Mouse (Mus musculus) heart, postnatal 14 days (tissue): ENCODE data around the gene Pde1b. TPM values are rescaled to one million over a fixed set of nuclear protein-coding genes. Genes with fewer than 3 reads are reported as not detected.

Experiments
- DNase-seq, 2 experiments: peaks; one replicate each; pipeline ENCODE4 v3.0.0; 2021 to 2022
- intact Hi-C: fragments of 180-260 bp; cut with DNase I; formaldehyde crosslinking; loops from one replicate; pipeline ENCODE4 v1.15.1; 2025
- total RNA-seq, 2 experiments: library from RNA; stranded (reverse); gene quantifications; 2 replicates each; pipeline ENCODE4 v1.2.3; 2021

Gene Pde1b
- total RNA-seq, 2 experiments from 2014 or later = 2.0 TPM

DNA sequence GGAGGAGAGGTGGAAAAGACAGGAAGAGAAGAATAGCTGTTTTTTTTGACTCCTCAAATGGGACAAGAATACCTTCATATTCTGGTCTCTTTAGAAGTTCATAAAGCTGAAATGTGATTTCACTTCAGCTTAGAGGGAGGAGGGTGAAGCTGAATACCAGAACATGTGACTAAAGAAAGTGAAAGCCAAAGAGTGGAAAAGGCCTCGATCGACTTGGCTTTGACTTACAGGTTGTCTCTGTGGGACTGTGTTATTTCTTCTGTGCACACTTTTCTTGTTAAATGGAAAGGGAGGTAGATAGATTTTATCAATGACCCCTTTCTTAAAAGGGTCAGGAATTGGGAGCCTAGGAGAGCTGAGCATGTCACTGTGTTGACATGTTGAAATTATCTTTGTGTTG is 1.6 kb upstream of the Pde1b start:
- DNase-seq = no peak
- intact Hi-C loops = no loop called here

DNA sequence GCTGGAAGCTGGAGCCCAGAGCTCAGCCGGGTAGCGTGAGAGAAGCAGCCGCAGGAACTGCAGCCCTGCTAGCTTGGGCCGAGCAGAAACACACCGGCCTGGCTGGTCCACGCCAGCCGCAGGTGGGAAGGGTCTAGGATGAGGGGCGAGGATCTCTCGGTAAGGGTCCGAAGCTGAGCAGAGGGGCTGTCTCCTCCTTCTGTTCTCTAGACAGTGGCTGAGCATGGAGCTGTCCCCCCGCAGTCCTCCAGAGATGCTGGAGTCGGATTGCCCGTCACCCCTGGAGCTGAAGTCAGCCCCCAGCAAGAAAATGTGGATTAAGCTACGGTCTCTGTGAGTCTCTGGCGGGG is 392 bp downstream of the Pde1b start:
- intact Hi-C loops = no loop called here

DNA sequence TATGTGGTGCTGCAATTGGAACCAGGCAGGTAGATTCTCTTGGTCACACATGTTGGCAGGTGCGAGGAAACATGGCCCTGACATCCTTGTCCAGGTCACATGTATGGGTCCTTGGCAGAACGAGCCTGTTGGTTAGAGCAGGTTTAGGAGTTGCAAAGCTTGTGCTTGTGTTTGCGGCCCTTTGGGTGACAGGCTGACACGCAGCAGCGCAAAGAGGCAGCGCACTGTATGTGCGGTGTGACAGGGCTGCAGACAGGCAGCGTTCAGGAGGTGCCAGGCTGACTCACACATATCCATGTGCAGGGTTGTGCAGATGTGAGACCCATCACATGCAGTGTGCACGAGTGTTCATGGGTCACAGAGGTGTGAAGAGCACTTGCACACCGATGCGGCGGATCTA is 826 bp downstream of the Pde1b start:
- intact Hi-C loops = no loop called here
- no peak for DNase-seq

More for the DNA sequence above, 392 bp downstream of the Pde1b start:
- no peak for DNase-seq

DNA sequence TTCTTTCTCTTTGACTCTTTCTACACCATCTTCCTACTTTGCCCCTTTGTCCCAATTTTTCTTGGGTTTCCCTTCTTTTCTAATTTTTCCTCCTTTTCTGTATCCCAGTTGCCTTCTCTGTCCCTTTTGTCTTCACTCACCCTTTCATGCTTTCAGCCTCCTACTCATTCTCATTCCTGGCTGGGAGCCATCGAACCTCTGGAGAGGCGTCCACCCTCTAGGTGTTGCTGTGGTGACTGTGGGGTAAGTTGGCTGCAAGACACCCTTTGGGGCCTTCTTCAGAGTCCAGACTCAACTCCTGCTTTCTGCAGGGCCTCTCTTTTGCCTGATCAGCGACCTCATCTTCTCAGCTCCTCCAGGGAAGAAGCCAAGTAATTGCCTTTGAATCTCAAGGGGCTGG is 6.5 kb downstream of the Pde1b start:
- DNase-seq = no peak
- intact Hi-C loops = no loop called here

DNA sequence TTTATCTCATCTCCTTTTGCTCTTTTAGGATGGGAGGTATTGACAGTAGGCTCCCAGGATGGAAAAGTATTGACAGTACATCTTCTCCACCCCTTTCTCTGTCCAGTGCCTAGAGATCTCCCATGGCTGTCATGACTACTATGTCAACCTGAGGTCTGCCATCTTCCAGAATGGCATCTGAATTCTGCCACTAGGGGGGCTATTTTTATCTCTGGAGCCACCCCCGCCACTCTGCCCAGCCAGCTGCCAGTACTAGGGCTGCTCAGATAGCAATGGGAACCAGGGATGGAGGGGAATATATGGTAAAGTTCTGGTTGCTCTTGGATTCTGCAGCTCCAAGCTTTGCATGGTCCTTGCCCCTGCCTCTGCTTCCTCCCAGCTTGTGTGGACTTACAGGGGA is 8.8 kb downstream of the Pde1b start:
- intact Hi-C loops = no loop called here
- no peak for DNase-seq

DNA sequence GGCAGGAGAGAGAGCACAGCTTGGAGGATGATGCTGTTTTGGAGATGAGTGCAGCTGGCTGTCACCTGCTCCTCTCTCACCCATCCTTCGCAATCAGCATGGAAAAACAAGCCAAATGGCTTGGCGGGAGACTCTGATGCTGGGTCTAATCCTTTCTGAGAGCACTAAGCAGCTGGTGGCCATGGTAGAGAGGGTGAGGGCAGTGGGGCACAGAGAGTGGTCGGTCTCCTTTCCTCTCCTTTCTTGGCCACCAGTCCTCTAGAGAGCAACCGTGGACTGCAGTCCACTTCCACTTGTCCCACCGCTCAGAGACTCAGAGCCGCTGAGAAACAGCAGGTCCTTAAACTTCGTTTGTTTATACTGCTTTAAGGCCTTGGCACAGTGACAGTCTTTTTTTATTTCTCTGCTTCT is 10.8 kb downstream of the Pde1b start:
- intact Hi-C loops = no loop called here
- no peak for DNase-seq

DNA sequence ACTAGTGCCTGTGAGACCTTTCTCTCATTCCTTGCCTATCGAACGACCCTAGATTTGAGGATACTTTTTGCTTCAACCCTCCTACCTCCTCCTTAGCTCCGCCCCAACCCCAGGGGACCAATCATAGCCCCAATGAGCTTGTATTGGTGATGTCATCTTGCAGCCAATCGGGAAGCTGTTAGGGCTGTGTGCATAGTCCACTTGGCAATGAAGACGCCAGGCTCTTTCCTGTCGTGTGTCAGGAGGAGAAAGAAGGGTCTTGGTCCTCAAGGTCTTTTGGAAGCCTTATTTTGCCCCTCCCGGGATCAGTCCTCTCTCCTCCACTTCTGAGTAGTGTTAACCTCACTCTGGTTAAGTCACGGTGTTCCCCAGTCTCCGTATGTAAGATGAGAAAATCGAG is 11.3 kb downstream of the Pde1b start:
- peak; percentile 67 to 74 for DNase-seq
- intact Hi-C loops = no loop called here

DNA sequence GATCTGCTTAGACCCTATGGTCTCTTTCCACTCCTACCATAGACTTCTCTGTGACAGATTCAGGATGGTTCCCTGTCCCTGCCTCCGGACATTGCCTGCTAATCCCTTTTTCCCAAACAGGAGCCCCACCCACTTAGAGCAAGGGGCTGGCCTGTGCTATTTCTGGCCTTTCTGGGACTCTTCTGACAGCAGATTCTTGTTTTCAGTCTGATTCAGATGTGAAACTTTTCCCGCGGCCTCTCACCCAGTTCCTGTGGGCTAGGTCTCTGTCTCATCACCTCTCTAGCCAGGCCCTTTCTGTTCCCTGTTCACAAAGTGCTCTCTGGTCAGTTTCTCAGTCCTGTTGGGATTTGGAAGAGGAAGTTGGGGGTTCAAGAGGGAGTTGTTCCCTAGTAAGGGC is 12.1 kb downstream of the Pde1b start:
- intact Hi-C loops = no loop called here
- peak; percentile 14 to 24 for DNase-seq

DNA sequence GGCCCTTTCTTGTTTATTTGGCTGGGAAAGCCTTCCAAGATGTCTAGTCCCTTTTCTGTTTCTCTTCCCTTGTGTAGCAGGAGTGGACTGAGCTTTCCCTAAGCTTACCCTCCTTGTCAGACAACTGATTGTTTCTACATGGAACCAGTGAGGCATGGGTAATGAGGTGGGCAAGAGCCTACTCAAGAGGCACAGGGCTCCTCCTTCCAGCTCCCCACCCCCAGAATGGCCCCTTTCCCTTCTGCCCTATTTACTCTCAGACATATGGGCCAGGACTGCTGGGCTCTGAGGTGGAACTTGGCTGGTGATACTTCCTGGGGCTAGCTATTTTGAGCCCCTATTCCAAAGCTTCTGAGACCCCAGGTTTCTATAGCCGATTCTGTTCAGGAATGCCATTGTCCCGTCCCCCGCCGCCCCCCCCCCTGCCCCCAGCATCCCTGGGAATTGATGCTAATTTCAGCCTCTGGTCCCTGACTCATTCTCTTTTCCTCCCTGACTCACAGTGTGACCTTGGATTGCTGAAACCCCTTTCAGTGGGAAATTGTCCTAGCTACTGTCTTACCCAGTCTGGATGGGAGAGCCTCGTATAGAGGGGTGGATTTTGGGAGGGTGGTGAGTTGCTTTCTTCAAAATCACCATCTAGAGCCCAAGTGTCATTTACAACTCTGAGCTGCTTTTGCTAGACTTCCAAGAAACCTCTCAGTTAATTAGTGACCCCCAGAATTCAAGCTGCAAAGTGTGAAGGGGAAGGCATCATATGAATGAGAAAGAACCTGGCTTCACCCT is 16.0 kb downstream of the Pde1b start:
- intact Hi-C loops = no loop called here
- DNase-seq = no peak

DNA sequence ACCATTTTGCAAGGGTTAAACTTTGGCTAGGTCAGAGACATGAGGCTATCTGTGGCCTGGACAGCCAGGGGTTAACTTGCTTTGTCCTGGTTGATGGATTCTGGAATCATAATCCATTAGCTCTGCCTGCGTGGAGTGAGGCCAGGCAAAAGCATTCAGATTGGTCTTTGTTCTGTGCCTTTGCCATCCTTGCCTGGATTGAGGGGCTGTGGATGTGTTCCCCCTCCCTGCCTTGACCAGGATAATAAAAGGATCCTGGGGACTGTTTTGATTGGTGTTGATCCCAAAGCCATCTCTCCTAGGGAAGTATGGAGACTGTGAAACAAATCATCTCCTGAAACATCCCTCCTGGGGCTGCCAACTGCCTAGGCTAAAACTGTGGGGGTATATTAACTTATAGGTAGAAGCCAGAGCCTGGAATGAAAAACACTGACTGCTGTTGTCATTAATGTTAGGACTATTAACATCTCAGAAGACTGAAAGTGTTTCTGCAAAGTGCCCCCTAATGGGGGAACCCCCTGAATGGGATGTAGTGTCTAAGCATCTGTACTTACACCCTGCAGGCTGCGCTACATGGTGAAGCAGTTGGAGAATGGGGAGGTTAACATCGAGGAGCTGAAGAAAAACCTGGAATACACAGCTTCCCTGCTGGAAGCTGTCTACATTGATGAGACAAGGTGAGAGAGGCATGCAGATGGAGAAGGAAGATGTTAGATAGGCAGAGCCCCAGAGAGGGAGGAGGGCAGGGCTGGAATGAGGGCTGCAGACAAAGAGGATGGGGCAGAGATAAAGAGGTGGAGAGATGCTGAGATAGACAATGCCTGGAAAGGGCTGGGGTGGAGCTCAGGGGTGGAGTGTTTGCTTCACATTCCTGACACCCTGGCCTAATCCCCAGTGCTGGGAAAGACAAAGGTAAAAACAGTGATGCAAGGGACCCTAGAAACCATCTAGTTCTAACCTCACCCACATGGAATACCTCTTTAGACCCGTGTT is 16.8 kb downstream of the Pde1b start:
- DNase-seq = no peak
- intact Hi-C loops = no loop called here

DNA sequence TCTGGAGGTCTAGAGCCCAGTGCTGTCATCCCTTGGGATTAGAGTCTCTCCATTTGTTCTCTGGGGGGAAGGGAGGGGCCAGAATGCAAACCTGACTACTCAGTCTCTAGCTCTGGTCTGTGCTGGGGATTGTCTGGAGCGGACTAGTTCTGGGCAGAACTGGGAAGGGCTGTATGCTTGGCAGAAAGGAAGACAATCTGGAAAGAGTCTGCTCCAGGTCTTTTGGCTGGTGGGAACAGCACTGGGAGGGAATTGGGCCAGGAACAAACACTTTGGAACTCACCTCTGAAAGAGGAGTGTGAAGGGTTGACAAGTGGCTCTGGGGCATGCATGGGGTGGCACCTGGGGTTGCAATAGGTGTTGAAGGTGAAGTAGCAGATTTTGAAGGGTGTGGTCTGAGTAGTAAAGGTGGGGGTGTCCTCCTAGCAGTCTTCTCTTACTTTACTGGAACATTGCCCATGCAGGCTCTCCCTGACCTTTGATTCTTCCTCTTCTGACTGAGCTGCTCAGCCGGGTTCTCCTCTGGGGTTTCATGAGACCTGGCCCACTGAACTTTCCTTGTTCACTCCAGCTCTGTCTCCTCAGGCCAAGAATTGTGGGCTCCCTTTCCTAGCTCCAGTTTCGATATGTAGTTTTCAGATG is 19.7 kb downstream of the Pde1b start:
- intact Hi-C loops = no loop called here
- DNase-seq = no peak

DNA sequence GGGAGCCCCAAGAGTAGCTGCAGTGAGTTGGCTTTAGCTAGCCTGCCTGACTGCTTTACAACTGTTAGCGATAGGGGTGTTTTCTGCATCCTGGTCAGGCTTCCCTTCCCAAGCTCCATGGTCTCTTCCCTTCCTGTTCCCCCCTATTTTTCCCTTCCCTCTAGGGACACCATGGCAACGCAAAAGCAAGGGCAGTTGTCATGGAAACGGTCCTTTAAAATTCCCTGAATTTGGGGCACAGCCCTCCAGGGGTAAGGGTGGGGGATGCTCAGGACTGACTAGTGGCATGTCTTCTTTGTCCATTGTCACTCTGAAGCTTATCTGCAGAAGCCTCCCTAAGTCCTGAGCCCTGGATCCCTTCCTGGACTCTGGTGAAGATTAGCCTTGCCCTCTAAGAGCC is 20.3 kb downstream of the Pde1b start:
- intact Hi-C loops = no loop called here
- no peak for DNase-seq

DNA sequence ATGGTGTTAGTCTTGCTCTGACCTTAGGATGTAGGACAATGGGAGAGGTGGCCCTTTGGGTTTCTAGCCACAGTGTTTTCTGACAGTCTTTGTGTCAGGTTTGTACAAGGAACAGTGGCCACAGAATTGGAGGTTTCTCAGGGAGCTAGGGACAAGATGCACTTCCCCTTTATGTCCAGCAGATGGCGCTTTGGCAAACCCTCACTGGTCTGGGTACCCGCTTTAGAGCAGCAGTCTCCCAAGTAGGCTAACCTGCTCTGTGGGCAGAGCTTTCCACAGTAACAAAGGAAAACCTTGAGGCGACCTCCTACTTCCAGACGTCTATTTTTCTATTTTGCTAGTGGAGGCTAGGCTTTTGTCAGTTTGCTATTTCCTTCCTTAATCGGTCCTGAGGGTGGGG is 27.5 kb downstream of the Pde1b start:
- intact Hi-C loops = no loop called here
- peak; percentile 33 to 62 for DNase-seq

DNA sequence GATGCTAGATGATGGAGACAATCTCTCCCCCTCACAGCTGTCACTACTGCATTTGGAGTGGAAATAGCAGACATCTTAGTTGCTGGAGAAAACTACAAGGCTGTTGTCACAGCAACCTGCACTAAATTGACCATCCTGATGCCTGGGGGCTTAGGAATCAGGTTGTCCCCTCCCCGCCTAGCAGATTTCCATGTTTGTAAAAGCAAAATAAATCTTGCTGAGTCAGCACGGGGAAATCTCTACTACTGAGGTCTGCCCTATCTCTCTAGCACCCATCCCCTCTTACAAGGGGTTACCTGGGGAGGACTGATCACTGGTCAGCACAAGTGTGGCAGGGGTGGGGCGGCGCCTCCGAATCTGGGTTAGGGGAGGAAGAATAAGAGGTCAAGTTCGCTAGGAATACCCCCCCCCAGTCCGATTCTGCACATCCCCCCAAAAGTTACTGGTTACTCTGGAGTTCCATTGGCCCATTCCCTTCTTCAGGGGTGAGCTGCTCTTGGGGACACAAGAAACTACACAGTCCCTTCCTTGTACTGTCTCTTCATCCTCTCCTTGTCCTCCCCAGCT is 31.3 kb downstream of the Pde1b start:
- DNase-seq = no peak
- intact Hi-C loops = no loop called here

DNA sequence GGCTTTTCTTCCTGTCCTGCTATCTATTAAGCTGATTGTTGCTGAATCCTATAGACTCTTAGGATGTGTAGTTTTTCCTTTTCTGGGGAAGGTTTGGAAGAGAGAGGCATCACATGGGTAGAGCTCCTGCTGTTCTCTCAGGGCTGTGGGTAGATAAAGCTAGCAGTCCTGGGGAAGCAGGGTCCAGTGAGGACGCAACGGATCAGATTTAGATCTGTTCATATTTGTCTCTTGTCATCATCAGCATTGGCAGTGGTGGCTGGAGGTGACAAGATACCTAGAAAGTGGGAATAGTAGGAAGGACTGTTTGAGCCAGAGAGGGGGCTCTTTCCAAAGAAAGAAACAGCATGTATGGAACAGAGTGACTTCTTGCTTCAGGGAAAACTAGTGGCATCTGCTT is 32.2 kb downstream of the Pde1b start:
- intact Hi-C loops = no loop called here
- no peak for DNase-seq

DNA sequence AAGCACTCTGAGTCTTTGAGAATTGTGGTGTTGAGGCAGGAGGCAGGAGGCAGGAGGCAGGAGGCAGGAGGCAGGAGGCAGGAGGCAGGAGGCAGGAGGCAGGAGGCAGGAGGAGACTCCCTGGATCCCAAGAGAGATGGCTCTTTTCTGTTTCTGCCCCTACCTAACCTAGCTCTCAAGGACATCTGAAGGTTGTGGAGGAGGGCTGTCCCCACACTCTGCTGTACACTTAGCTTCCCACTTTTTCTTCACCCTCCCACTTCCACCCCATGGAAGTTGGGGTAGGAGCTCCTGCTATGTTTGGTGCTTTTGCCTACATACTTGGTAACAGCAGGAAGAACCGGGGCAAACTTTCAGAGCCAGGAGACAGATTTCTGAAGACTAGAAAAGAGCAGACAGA is 33.0 kb downstream of the Pde1b start:
- intact Hi-C loops = no loop called here
- DNase-seq = no peak

DNA sequence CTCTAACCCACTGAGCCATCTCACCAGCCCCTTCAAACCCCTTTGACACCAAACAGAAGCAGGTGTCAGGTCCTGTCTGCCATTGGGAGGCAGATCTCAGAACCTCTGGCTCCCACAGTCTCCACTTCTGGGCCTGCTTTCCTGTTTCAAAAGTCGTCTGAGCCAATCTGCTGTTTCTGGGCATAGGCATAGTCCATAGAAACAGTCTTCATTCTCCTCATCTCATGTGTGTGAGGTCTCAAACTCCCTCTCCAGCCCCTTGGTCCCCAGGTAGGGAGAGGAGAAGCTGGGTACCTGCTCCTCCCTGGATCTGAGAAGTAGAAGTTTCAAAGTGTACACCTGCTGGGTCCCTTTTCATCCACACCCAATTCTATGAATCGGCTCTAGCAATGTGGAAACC is 33.6 kb downstream of the Pde1b start:
- DNase-seq = no peak
- intact Hi-C loops = no loop called here

DNA sequence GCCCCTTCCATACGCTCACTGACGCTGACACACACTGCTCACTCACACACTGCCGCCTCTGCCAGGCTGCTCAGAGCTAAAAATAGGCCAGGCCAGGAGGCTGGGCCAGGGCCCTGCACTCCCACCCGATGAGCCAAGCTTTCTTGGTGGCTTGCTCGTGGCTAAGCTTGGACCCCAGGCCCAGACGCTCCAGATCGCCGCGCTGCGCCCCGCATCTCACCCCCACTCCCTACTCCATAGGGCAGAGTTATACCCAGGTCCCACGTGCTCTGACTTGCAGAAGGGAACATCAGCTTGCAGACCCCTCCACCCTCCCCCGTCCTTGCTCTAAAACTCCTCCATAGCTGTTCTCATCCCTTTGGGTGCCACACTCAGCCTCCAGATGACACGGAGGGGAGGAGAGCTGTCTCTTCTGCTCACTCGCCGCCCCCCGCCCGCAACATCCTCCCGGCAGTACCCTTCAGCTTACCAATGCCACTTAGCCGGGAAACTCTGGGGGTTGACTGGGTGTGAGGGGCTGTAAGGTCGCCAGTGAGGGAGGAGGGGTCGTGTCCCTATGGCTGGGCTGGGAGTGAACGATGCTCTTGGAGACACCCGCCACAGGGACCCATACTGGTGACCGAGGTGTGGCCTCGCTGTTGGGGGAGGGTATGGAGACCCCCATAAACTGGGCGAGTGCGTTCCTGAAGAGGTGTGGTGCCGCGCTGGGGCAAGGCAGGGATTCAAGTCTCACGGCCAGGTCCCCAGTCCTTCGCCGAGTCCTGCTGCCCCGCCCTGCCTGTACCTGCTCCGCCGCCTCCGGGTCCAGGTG is 34.4 kb downstream of the Pde1b start:
- intact Hi-C loops = no loop called here
- DNase-seq = peak; percentile 26 to 37

DNA sequence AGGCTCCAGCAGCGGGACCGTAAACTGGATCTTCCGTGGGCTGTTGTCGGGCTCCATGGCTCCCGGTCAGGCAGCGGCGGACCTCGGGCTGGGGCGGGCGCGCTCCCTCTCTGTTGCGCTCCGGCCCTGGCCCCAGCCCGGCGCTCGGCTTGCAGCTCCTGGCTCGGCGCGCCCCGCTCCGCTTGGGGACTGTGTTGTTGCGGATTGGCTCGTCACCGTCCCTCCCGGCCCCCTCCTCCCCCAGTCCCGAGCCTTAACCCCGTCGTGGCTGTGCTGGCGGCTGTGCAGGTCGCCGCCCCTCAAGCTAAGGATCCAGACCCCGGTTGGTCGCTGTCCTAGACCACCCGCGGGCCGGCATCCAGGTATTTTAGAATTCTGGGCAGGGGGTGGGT is 35.0 kb downstream of the Pde1b start, which contains the start of gene Ppp1r1a:
TSS of gene Ppp1r1a (minus strand) at position 182 of the 392 bp plus-strand sequence.
- peak; percentile 64 to 70 for DNase-seq
- intact Hi-C loops = no loop called here

DNA sequence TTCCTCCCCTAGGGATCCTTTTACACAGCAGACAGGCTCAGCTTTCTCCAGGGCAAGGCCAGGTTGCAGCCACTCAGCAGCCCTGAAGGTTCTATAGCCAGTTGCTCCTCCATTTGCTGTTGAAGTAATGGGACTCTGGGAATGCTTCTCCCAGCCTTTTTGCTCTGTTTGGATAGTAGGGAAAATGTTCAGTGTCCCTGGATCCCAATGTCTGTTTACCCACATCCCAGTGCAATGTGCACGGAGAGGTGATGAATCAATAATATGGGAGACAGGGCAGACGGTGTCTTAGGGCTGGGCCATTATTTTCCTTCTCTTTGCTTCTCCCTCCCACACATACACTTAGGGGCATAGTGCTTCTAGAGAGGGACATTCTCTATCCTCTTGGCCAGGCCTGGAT is 36.4 kb downstream of the Pde1b start:
- no peak for DNase-seq
- intact Hi-C loops = no loop called here
